13 mouse cellular contexts compared by ENCODE assay signal in genomic region chr2:134652759-134653158, GRCm38 (mm10).
"Had no signal": no experiment of that assay in that cellular context is flagged by ENCODE, and none has a peak within 500 bp of the region (broad histone marks: within the 10 kb centered on the region; RNA-seq: fewer than 3 reads in every experiment).

No protein-coding gene starts in this region.

- H3K9me3 ChIP-seq: kidney, embryonic 15.5 days; limb, embryonic 12.5 days; liver, embryonic 15.5 days; midbrain, embryonic 12.5 days had no signal

- H3K9ac ChIP-seq: kidney, embryonic 15.5 days; limb, embryonic 12.5 days; liver, embryonic 15.5 days; midbrain, embryonic 12.5 days had no signal

- H3K36me3 ChIP-seq: kidney, embryonic 15.5 days; limb, embryonic 12.5 days; liver, embryonic 15.5 days; midbrain, embryonic 12.5 days had no signal

- H3K27me3 ChIP-seq: kidney, embryonic 15.5 days; limb, embryonic 12.5 days; liver, embryonic 15.5 days; megakaryocyte, embryonic 14.5 days; midbrain, embryonic 12.5 days had no signal

- ATAC-seq: intestine, embryonic 16.5 days; midbrain, embryonic 16.5 days had no signal

- H3K27ac ChIP-seq: kidney, embryonic 15.5 days; limb, embryonic 12.5 days; liver, embryonic 15.5 days; midbrain, embryonic 12.5 days; stomach, postnatal 0 days had no signal

- DNase-seq: kidney, adult 2 months; kidney, postnatal 14 days; liver; right cerebral cortex, adult 18-20 months; thymus, postnatal 4 days had no signal

- H3K4me1 ChIP-seq: kidney, embryonic 15.5 days; limb, embryonic 12.5 days; liver, embryonic 15.5 days; megakaryocyte, embryonic 14.5 days; midbrain, embryonic 12.5 days had no signal

- H3K4me2 ChIP-seq: kidney, embryonic 15.5 days; limb, embryonic 12.5 days; liver, embryonic 15.5 days; midbrain, embryonic 12.5 days had no signal

- H3K4me3 ChIP-seq: kidney, embryonic 15.5 days; limb, embryonic 12.5 days; liver, embryonic 15.5 days; megakaryocyte, embryonic 14.5 days; midbrain, embryonic 12.5 days had no signal
